Mouse (Mus musculus) heart, embryonic 16.5 days (tissue): ENCODE results near the gene Sgms1. TPM values are rescaled to one million over a fixed set of nuclear protein-coding genes. Genes with fewer than 3 reads are reported as not detected.

ENCODE experiments used
- ATAC-seq: fragments of 200-750 bp; cut with Nextera tagmentation; replicated peaks from 2 replicates; pipeline ENCODE4 v1.8.0; 2017; ENCODE audit warnings: moderate number of reproducible peaks; ENCODE audit not compliant: insufficient read depth, low FRiP score; ENCODE audit errors: extremely low read depth
- H3K27ac ChIP-seq: fragments of 300-500 bp; sonication (generic); 2 replicates; pipeline ENCODE4 v1.5.1; 2014; ENCODE audit warnings: mild to moderate bottlenecking, low read length, control low read depth, moderate library complexity
- H3K27me3 ChIP-seq: fragments of 300-500 bp; sonication (generic); 2 replicates; pipeline ENCODE4 v1.6.1; 2014; ENCODE audit warnings: low read length, mixed read lengths; ENCODE audit not compliant: control insufficient read depth, insufficient read depth
- H3K36me3 ChIP-seq: fragments of 300-500 bp; sonication (generic); 2 replicates; pipeline ENCODE4 v1.6.1; 2014; ENCODE audit not compliant: control insufficient read depth, insufficient read depth
- H3K4me1 ChIP-seq: fragments of 300-500 bp; sonication (generic); 2 replicates; pipeline ENCODE4 v1.6.1; 2014; ENCODE audit warnings: low read length, mixed read lengths; ENCODE audit not compliant: control insufficient read depth, insufficient read depth
- H3K4me2 ChIP-seq: fragments of 300-500 bp; sonication (generic); 2 replicates; pipeline ENCODE4 v1.6.1; 2014; ENCODE audit warnings: low read depth, mild to moderate bottlenecking, control low read depth, low read length
- H3K4me3 ChIP-seq: fragments of 300-500 bp; sonication (generic); 2 replicates; pipeline ENCODE4 v1.5.1; 2014; ENCODE audit warnings: mild to moderate bottlenecking, control low read depth, low read length
- H3K9ac ChIP-seq: fragments of 300-500 bp; sonication (generic); 2 replicates; pipeline ENCODE4 v1.6.1; 2014; ENCODE audit warnings: low read length, control low read depth
- H3K9me3 ChIP-seq: fragments of 300-500 bp; sonication (generic); replicated peaks from 2 replicates; pipeline ENCODE4 v1.6.1; 2016; ENCODE audit warnings: low read length; ENCODE audit not compliant: control insufficient read depth
- WGBS: fragments of 180-500 bp; shearing (Covaris S2); extraction: QIAGEN DNeasy Blood & Tissue Kit; methylation state at CpG from one replicate; pipeline ENCODE4 v1.1.7; 2014; 5-methylcytosine and 5-hydroxymethylcytosine counted together
- polyA plus RNA-seq: library from polyadenylated mRNA; unstranded; fragments of >200 nt; fragmentation: Nextera tagmentation; extraction: Ambion mirVana; gene quantifications from 2 replicates; pipeline ENCODE4 v1.2.1, GENCODE M21; 2015

Sgms1 gene
- polyA plus RNA-seq, 1 experiment from 2014 or later = 40.1 TPM

DNA sequence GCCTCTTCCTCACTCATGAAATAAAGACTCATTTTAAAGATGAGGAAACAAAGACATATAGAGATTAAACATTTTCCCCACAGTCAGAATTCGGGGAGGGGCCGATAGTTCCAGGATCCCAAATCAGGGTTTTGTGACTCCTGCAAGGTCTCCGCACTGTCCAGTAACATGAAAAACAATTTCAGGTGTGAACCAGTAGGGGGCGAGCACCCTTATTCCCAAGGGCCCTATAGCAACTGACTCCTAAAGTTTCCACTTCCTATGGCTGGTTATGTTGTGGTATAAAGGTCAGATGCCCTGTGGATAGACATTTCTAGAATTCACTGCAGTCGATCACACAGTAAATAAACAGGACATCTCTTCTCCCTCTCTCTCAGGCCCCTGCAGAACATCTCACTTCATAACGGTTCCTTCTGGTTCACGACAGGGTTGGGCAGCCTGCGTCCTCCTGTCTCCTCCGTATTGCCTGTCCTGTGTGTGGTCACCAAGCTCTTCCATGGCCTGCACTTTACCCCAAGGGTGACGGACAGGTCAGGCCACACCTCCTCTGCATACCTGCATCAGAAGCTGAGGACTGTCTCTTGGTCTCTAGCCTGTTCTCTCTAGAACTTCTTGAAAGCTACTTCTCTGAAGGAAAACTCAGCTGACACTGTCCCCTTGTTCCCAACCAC, 262.2 kb downstream of the Sgms1 start:
- Histone ChIP-seq H3K9me3 (no peaks in the 10 kb centered on the region), H3K4me1 (no peaks in the 10 kb centered on the region), H3K27ac (no peak overlapping the region), H3K4me2 (no peak overlapping the region), H3K27me3 (no peaks in the 10 kb centered on the region), H3K4me3 (no peak overlapping the region), H3K9ac (no peak overlapping the region), H3K36me3 (peaks cover 18% of the 10 kb centered on the region)
- WGBS = 75% methylated on average over 10 of the region's 10 CpGs
- ATAC-seq = no peak; the same call in 1 of the 2 replicates

GRCm38 (mm10) chr19:32124155-32124554, 265.4 kb downstream of the Sgms1 start:
- H3K4me3 ChIP-seq = no peak overlapping the region
- no peak overlapping the region for H3K27ac ChIP-seq
- no peaks in the 10 kb centered on the region for H3K4me1 ChIP-seq
- ATAC-seq = no peak
- no peaks in the 10 kb centered on the region for H3K27me3 ChIP-seq
- H3K9me3 ChIP-seq = no peaks in the 10 kb centered on the region
- H3K4me2 ChIP-seq = no peak overlapping the region
- 67% methylated on average over 9 of the region's 9 CpGs for WGBS
- peaks cover 22% of the 10 kb centered on the region for H3K36me3 ChIP-seq
- H3K9ac ChIP-seq = no peak overlapping the region

DNA sequence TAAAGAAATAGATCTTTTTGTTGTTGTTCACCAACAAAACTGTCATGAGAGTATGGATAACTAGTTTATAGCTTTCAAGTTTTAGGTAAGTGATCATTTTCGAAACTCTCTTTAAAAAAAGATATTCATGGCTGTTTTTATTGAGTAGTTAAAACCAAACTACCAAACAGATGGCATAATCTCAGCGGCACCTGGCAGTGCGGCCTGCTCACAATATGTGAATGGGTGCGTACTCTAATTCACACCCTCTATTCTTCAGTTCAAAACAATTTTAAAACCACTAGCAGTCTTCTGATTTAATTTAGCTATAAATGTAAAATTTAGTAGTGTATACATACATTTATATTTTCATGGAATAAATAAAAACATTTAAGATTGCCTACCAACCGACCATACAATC, 266.3 kb downstream of the Sgms1 start:
- Histone ChIP-seq H3K4me1 (no peaks in the 10 kb centered on the region), H3K9ac (no peak overlapping the region), H3K36me3 (peaks cover 18% of the 10 kb centered on the region; the same call in 1 of the 2 replicates), H3K9me3 (no peaks in the 10 kb centered on the region), H3K4me3 (no peak overlapping the region), H3K4me2 (no peak overlapping the region), H3K27me3 (no peaks in the 10 kb centered on the region), H3K27ac (no peak overlapping the region)
- 93% methylated on average over 5 of the region's 5 CpGs for WGBS
- ATAC-seq = no peak

GRCm38 (mm10) chr19:32120798-32121197, 268.7 kb downstream of the Sgms1 start:
- Histone ChIP-seq H3K9me3 (no peaks in the 10 kb centered on the region), H3K4me3 (no peak overlapping the region), H3K27me3 (no peaks in the 10 kb centered on the region), H3K4me1 (no peaks in the 10 kb centered on the region), H3K4me2 (no peak overlapping the region), H3K9ac (no peak overlapping the region), H3K27ac (no peak overlapping the region), H3K36me3 (peaks cover 18% of the 10 kb centered on the region; the same call in 1 of the 2 replicates)
- WGBS = 93% methylated on average over 1 of the region's 1 CpGs
- no peak for ATAC-seq

DNA sequence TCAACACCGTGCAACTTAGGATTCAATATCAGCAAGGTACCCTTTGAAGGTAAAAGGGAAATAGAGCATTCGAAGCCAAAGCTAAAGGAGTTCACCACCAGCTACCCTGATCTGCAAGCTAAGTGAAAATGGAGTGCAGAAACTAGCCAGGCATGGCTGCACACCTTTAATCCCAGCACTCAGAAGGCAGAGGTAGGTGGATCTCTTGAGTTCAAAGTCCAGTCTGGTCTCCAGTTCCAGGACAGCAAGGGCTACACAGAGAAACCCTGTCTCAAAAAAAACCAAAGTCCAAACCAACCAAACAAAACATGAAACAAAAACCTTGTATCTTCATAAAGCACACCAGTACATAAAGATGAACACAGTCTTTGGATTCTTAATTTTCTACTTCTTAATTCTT, 269.8 kb downstream of the Sgms1 start:
- Histone ChIP-seq H3K4me1 (no peaks in the 10 kb centered on the region), H3K27ac (no peak overlapping the region), H3K9ac (no peak overlapping the region), H3K27me3 (no peaks in the 10 kb centered on the region), H3K36me3 (peaks cover 14% of the 10 kb centered on the region; the same call in 1 of the 2 replicates), H3K4me3 (no peak overlapping the region), H3K4me2 (no peak overlapping the region), H3K9me3 (no peaks in the 10 kb centered on the region)
- WGBS = 93% methylated on average over 2 of the region's 2 CpGs
- no peak for ATAC-seq

- 83% methylated on average over 3 of the region's 3 CpGs for WGBS
- H3K4me2 ChIP-seq = no peak overlapping the region
- no peak overlapping the region for H3K4me3 ChIP-seq
- H3K36me3 ChIP-seq = peaks cover 6% of the 10 kb centered on the region; the same call in 1 of the 2 replicates
- H3K4me1 ChIP-seq = no peaks in the 10 kb centered on the region
- H3K9ac ChIP-seq = no peak overlapping the region
- no peak overlapping the region for H3K27ac ChIP-seq
- ATAC-seq = no peak
- H3K27me3 ChIP-seq = no peaks in the 10 kb centered on the region
- no peaks in the 10 kb centered on the region for H3K9me3 ChIP-seq
These were observed 271.0 kb downstream of the Sgms1 start for GRCm38 (mm10) chr19:32118496-32118895.

DNA sequence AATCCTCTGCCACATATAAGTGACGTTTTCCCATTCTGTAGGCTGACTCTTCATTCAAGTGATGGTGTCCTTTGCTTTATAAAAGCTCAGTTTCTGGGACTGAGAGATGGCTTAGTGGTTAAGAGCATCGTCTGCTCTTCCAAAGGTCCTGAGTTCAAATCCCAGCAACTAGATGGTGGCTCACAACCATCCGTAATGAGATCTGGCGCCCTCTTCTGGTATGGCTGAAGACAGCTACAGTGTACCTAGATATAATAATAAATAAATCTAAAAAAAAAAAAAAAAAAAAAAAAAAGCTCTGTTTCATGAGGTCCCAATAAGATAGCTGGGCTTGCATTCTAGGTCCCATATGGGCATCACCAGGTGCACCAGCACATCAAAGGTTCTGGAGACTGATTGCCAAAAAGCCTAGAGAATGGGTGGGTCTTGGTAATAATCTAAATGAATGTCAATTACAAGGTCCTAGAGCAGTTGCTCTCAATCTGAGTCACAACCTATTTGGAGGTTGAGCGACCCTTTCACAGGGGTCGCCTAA, 272.0 kb downstream of the Sgms1 start:
- Histone ChIP-seq H3K9me3 (no peaks in the 10 kb centered on the region), H3K9ac (no peak overlapping the region), H3K36me3 (peaks cover 6% of the 10 kb centered on the region; the same call in 1 of the 2 replicates), H3K27me3 (no peaks in the 10 kb centered on the region), H3K4me1 (no peaks in the 10 kb centered on the region), H3K27ac (no peak overlapping the region), H3K4me3 (no peak overlapping the region), H3K4me2 (no peak overlapping the region)
- WGBS = 79% methylated on average over 6 of the region's 6 CpGs
- ATAC-seq = no peak

GRCm38 (mm10) chr19:32111866-32112790, 277.4 kb downstream of the Sgms1 start:
- peaks cover 9% of the 10 kb centered on the region for H3K4me1 ChIP-seq
- H3K27ac ChIP-seq = no peak overlapping the region
- ATAC-seq = no peak
- H3K4me2 ChIP-seq = no peak overlapping the region
- no peak overlapping the region for H3K4me3 ChIP-seq
- WGBS = 78% methylated on average over 8 of the region's 8 CpGs
- H3K36me3 ChIP-seq = no peaks in the 10 kb centered on the region
- no peaks in the 10 kb centered on the region for H3K27me3 ChIP-seq
- no peak overlapping the region for H3K9ac ChIP-seq
- H3K9me3 ChIP-seq = no peaks in the 10 kb centered on the region
